Mouse (Mus musculus) CH12.LX (cell line): Measurements from ENCODE around the gene Foxc2. TPM values are rescaled to one million over a fixed set of nuclear protein-coding genes. Genes with fewer than 3 reads are reported as not detected.

Experiments used
- DNase-seq: peaks from one replicate; pipeline ENCODE4 v3.0.0-alpha.2; 2013; ENCODE audit errors: extremely low read depth
- H3K27ac ChIP-seq: 2 replicates; pipeline ENCODE4 v1.5.1; 2012; ENCODE audit warnings: low read depth, mild to moderate bottlenecking, control low read depth, moderate library complexity; ENCODE audit not compliant: insufficient read depth
- H3K27me3 ChIP-seq: replicated peaks from 2 replicates; pipeline ENCODE3; 2012; ENCODE audit warnings: inconsistent platforms
- H3K36me3 ChIP-seq, 2 experiments: replicated peaks in 1 of 2; 2 replicates each; pipeline versions ENCODE3 to v1.6.1; 2012; ENCODE audit warnings: inconsistent platforms in 1 of 2, low read length in 1 of 2, mild to moderate bottlenecking in 1 of 2, mixed read lengths in 1 of 2, moderate library complexity in 1 of 2; ENCODE audit not compliant: control insufficient read depth in 1 of 2, insufficient read depth in 1 of 2
- H3K4me1 ChIP-seq, 2 experiments: 2 replicates each; pipeline ENCODE4 v1.6.1; 2012; ENCODE audit warnings: inconsistent platforms in 1 of 2, moderate library complexity in 1 of 2; ENCODE audit not compliant: insufficient read depth in 2 of 2, control insufficient read depth in 1 of 2
- H3K4me2 ChIP-seq: 2 replicates; pipeline ENCODE4 v1.6.1; 2012; ENCODE audit warnings: low read depth, mild to moderate bottlenecking, control low read depth; ENCODE audit not compliant: poor library complexity, insufficient read depth, severe bottlenecking
- H3K4me3 ChIP-seq, 3 experiments: fragments of 150-350 bp in 1 of 3; sonication (generic) in 1 of 3; replicated peaks in 1 of 3; 2 replicates each; pipeline versions ENCODE3 to v1.5.1; 2011 to 2012; ENCODE audit warnings: low read depth in 2 of 3, low read length in 2 of 3, mild to moderate bottlenecking in 2 of 3, moderate library complexity in 2 of 3, control low read depth in 1 of 3, improper control_type of control experiment in 1 of 3, inconsistent platforms in 1 of 3, mixed read lengths in 1 of 3; ENCODE audit not compliant: poor library complexity in 1 of 3
- H3K79me2 ChIP-seq: replicated peaks from 2 replicates; pipeline ENCODE4 v1.6.1; 2012; ENCODE audit warnings: mild to moderate bottlenecking, moderate library complexity; ENCODE audit not compliant: control insufficient read depth, poor library complexity, insufficient read depth, severe bottlenecking; ENCODE audit errors: extremely low read depth
- H3K9ac ChIP-seq: 2 replicates; pipeline ENCODE4 v1.6.1; 2012; ENCODE audit warnings: low read depth, mild to moderate bottlenecking, control low read depth, moderate library complexity; ENCODE audit not compliant: insufficient read depth
- H3K9me3 ChIP-seq: replicated peaks from 2 replicates; pipeline ENCODE3; 2012; ENCODE audit warnings: low read length, inconsistent platforms, mixed read lengths
- CTCF ChIP-seq, 2 experiments: IDR thresholded peaks in 1 of 2; conservative IDR thresholded peaks in 1 of 2; 2 replicates each; pipeline ENCODE4 v1.5.1; 2011 to 2012; ENCODE audit warnings: low read depth in 2 of 2, low read length in 2 of 2, improper control_type of control experiment in 1 of 2, inconsistent platforms in 1 of 2, mild to moderate bottlenecking in 1 of 2, moderate library complexity in 1 of 2
- ELF1 ChIP-seq: IDR thresholded peaks from 2 replicates; pipeline ENCODE4 v1.6.1; 2014; ENCODE audit warnings: low read depth, mild to moderate bottlenecking, inconsistent platforms, low read length, improper control_type of control experiment
- ETS1 ChIP-seq: conservative IDR thresholded peaks from 2 replicates; pipeline ENCODE4 v1.6.1; 2012; ENCODE audit warnings: low read depth, mild to moderate bottlenecking, inconsistent platforms, low read length, improper control_type of control experiment, moderate library complexity
- IRF4 ChIP-seq: IDR thresholded peaks from 2 replicates; pipeline ENCODE4 v1.6.1; 2014; ENCODE audit warnings: low read depth, mild to moderate bottlenecking, inconsistent platforms, low read length, improper control_type of control experiment
- JUN ChIP-seq: IDR thresholded peaks from 2 replicates; pipeline ENCODE4 v1.6.1; 2011; ENCODE audit warnings: low read depth, mild to moderate bottlenecking, low read length, improper control_type of control experiment, moderate library complexity; ENCODE audit not compliant: insufficient read depth
- JUND ChIP-seq: conservative IDR thresholded peaks from 2 replicates; pipeline ENCODE4 v1.6.1; 2011; ENCODE audit warnings: low read depth, low read length, improper control_type of control experiment
- MAX ChIP-seq: IDR thresholded peaks from 2 replicates; pipeline ENCODE4 v1.6.1; 2011; ENCODE audit warnings: low read length, improper control_type of control experiment
- MEF2A ChIP-seq: IDR thresholded peaks from 2 replicates; pipeline ENCODE4 v1.6.1; 2014; ENCODE audit warnings: low read depth, mild to moderate bottlenecking, inconsistent platforms, low read length, improper control_type of control experiment, borderline replicate concordance
- MXI1 ChIP-seq: IDR thresholded peaks from 2 replicates; pipeline ENCODE4 v1.6.1; 2011; ENCODE audit warnings: mild to moderate bottlenecking, low read depth, low read length, improper control_type of control experiment
- MYC ChIP-seq: IDR thresholded peaks from 2 replicates; pipeline ENCODE4 v1.6.1; 2011; ENCODE audit warnings: low read depth, mild to moderate bottlenecking, improper control_type of control experiment, low read length
- NRF1 ChIP-seq: IDR thresholded peaks from 2 replicates; pipeline ENCODE4 v1.6.1; 2014; ENCODE audit warnings: low read depth, mild to moderate bottlenecking, inconsistent platforms, low read length, improper control_type of control experiment, moderate library complexity
- POLR2A ChIP-seq: IDR thresholded peaks from 2 replicates; pipeline ENCODE4 v1.6.1; 2011; ENCODE audit warnings: low read depth, mild to moderate bottlenecking, improper control_type of control experiment, low read length
- TCF12 ChIP-seq: IDR thresholded peaks from 2 replicates; pipeline ENCODE4 v1.6.1; 2014; ENCODE audit warnings: low read depth, mild to moderate bottlenecking, inconsistent platforms, low read length, improper control_type of control experiment
- UBTF ChIP-seq: IDR thresholded peaks from 2 replicates; pipeline ENCODE4 v1.6.1; 2012; ENCODE audit warnings: low read depth, mild to moderate bottlenecking, inconsistent platforms, low read length, improper control_type of control experiment, moderate library complexity
- USF1 ChIP-seq: IDR thresholded peaks from 2 replicates; pipeline ENCODE4 v1.6.1; 2014; ENCODE audit warnings: low read depth, mild to moderate bottlenecking, inconsistent platforms, low read length, improper control_type of control experiment
- ZC3H11A ChIP-seq: IDR thresholded peaks from 2 replicates; pipeline ENCODE4 v1.6.1; 2012; ENCODE audit warnings: low read depth, mild to moderate bottlenecking, inconsistent platforms, low read length, improper control_type of control experiment
- ZMIZ1 ChIP-seq: IDR thresholded peaks from 2 replicates; pipeline ENCODE4 v1.6.1; 2012; ENCODE audit warnings: low read depth, mild to moderate bottlenecking, inconsistent platforms, low read length, improper control_type of control experiment
- ZNF384 ChIP-seq: IDR thresholded peaks from 2 replicates; pipeline ENCODE4 v1.6.1; 2012; ENCODE audit warnings: low read depth, low read length, improper control_type of control experiment, inconsistent platforms
- dilution Hi-C: fragments of 300-500 bp; cut with MboI; formaldehyde crosslinking; loops from 2 replicates; pipeline ENCODE4 v1.14.3; 2020; ENCODE audit warnings: low sequenced_read_pairs; ENCODE audit not compliant: extremely low pct_unique_long_range_greater_than_20kb, extremely low pct_ligation_motif_present
- in situ Hi-C: fragments of 300-500 bp; cut with MboI; formaldehyde crosslinking; loops from 3 replicates; pipeline ENCODE4 v1.14.3; 2019; ENCODE audit warnings: low sequenced_read_pairs, low pct_ligation_motif_present, low pct_unique_long_range_greater_than_20kb, mixed read lengths
- polyA plus RNA-seq: library from polyadenylated mRNA; unstranded; fragments of >175 nt; gene quantifications from 2 replicates; pipeline ENCODE4 v1.2.1, GENCODE M21; 2012; ENCODE audit warnings: low read depth; ENCODE audit not compliant: insufficient read length
- total RNA-seq, 2 experiments: library from RNA; depleted of rRNA; stranded (reverse); fragments of 300-350 nt in 1 of 2; fragments of >200 nt in 1 of 2; gene quantifications; 2 replicates each; pipeline ENCODE4 v1.2.3; 2012 to 2014

Gene Foxc2
- total and polyA plus RNA-seq, 3 experiments, result not detected

DNA sequence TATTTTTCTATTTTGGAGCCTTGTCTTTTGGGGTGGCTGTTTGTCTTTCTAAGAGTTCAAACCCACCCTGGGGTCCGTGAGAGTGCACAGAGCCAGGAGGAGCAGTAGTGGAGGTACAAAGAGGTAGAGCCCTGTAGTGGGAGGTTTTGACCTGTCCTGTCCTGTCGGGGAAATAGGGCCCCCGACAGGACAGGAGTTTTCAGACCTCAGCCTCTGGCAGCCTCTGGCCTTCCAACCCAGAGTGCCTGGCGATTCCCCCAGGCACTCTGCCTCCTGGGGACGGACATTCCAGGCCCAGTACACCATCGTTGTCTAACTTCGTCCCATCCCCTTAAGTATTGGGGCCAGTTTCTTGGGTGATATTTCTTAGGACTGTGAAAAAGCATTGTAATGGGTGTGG, 6.4 kb downstream of the Foxc2 start:
- no peak overlapping the region for H3K4me3 ChIP-seq
- H3K4me1 ChIP-seq, result peaks cover 7 to 14% of the 10 kb centered on the region in 2 experiments
- TF ChIP-seq JUN (no peak), ETS1 (no peak), CTCF (conservative IDR thresholded peaks at IDR 0.05 in 1 of 2, IDR thresholded peaks at IDR 0.05 in 1 of 2; ENCODE audit: low read depth in 2 of 2, low read length in 2 of 2) (no peak), USF1 (no peak), MAX (no peak), NRF1 (no peak), ZC3H11A (no peak), ZNF384 (no peak), POLR2A (no peak), MXI1 (no peak), ZMIZ1 (no peak), UBTF (no peak), ELF1 (no peak), TCF12 (no peak), IRF4 (no peak), MYC (no peak), JUND (no peak)
- no peak overlapping the region for H3K27ac ChIP-seq
- H3K4me2 ChIP-seq, result no peak overlapping the region
- H3K79me2 ChIP-seq, result no peaks in the 10 kb centered on the region
- no peaks in the 10 kb centered on the region for H3K36me3 ChIP-seq
- H3K9me3 ChIP-seq, result peaks cover 7% of the 10 kb centered on the region
- DNase-seq, result no peak
- no peak overlapping the region for H3K9ac ChIP-seq
- dilution Hi-C loops, result no loop called here
- peaks cover 64% of the 10 kb centered on the region for H3K27me3 ChIP-seq
- in situ Hi-C loops, result no loop called here

DNA sequence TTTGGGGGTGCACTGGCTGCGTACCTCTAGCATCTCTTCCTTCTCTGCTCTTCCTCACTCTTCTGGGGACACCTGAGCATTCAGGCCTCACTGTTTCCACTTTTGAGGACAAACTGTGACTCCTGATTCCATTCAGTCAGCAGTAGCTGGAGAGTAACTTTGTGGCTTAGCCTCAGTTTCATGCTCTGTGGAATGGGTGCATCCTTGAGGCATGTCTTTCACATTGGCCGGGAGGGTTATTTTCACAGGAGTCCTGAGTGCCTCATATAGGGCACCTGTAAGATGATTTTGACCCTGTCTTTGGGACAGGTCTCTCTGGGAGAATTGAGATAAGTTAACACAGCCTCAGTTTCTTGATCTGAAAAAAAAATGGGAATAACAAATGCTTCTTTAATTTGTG, 7.1 kb downstream of the Foxc2 start:
- DNase-seq, result no peak
- in situ Hi-C loops (no loop called here), dilution Hi-C loops (no loop called here)
- H3K79me2 ChIP-seq, result no peaks in the 10 kb centered on the region
- no peak overlapping the region for H3K9ac ChIP-seq
- H3K4me3 ChIP-seq, result no peak overlapping the region
- peaks cover 7 to 14% of the 10 kb centered on the region in 2 experiments for H3K4me1 ChIP-seq
- no peak overlapping the region for H3K27ac ChIP-seq
- no peak overlapping the region for H3K4me2 ChIP-seq
- TF ChIP-seq IRF4 (no peak), MEF2A (no peak)
- H3K36me3 ChIP-seq, result no peaks in the 10 kb centered on the region
- no peaks in the 10 kb centered on the region for H3K9me3 ChIP-seq
- peaks cover 66% of the 10 kb centered on the region for H3K27me3 ChIP-seq
